Mouse (Mus musculus) limb, embryonic 11.5 days (tissue): ENCODE results near the gene Cstb. TPM values are rescaled to one million over a fixed set of nuclear protein-coding genes. Genes with fewer than 3 reads are reported as not detected.

Experiments used
- ATAC-seq: fragments of 200-750 bp; cut with Nextera tagmentation; 2 replicates; pipeline ENCODE4 v1.8.0; 2017; ENCODE audit warnings: low read depth; ENCODE audit not compliant: insufficient number of reproducible peaks, low FRiP score, low TSS enrichment
- DNase-seq: peaks from one replicate; pipeline ENCODE4 v3.0.0-alpha.2; 2015; ENCODE audit warnings: low spot score
- H3K27ac ChIP-seq: fragments of 300-500 bp; sonication (generic); replicated peaks from 2 replicates; pipeline ENCODE4 v1.5.1; 2014; ENCODE audit warnings: low read depth, mild to moderate bottlenecking, low read length
- H3K27me3 ChIP-seq: fragments of 300-500 bp; sonication (generic); 2 replicates; pipeline ENCODE4 v1.6.1; 2014; ENCODE audit warnings: mild to moderate bottlenecking, low read length, mixed read lengths; ENCODE audit not compliant: control insufficient read depth, insufficient read depth
- H3K36me3 ChIP-seq: fragments of 300-500 bp; sonication (generic); 2 replicates; pipeline ENCODE4 v1.6.1; 2014; ENCODE audit warnings: mild to moderate bottlenecking, low read length, moderate library complexity, mixed read lengths; ENCODE audit not compliant: control insufficient read depth, insufficient read depth
- H3K4me1 ChIP-seq: fragments of 300-500 bp; sonication (generic); 2 replicates; pipeline ENCODE4 v1.6.1; 2014; ENCODE audit warnings: low read length, mixed read lengths; ENCODE audit not compliant: control insufficient read depth, insufficient read depth
- H3K4me2 ChIP-seq: fragments of 300-500 bp; sonication (generic); 2 replicates; pipeline ENCODE4 v1.6.1; 2014; ENCODE audit warnings: low read depth, mild to moderate bottlenecking, moderate library complexity; ENCODE audit not compliant: severe bottlenecking
- H3K4me3 ChIP-seq: fragments of 300-500 bp; sonication (generic); 2 replicates; pipeline ENCODE4 v1.5.1; 2014; ENCODE audit warnings: low read depth, low read length
- H3K9ac ChIP-seq: fragments of 300-500 bp; sonication (generic); 2 replicates; pipeline ENCODE4 v1.6.1; 2014; ENCODE audit warnings: mild to moderate bottlenecking, low read length
- H3K9me3 ChIP-seq: fragments of 300-500 bp; sonication (generic); 2 replicates; pipeline ENCODE4 v1.6.1; 2016; ENCODE audit warnings: low read length; ENCODE audit not compliant: control insufficient read depth
- WGBS: fragments of 180-500 bp; shearing (Covaris S2); extraction: QIAGEN DNeasy Blood & Tissue Kit; methylation state at CpG from one replicate; pipeline ENCODE4 v1.1.7; 2014; 5-methylcytosine and 5-hydroxymethylcytosine counted together
- polyA plus RNA-seq: library from polyadenylated mRNA; unstranded; fragments of >200 nt; fragmentation: Nextera tagmentation; extraction: Ambion mirVana; gene quantifications from 2 replicates; pipeline ENCODE4 v1.2.1, GENCODE M21; 2014

Cstb gene
- polyA plus RNA-seq, 1 experiment from 2014 or later, result 169 TPM

DNA sequence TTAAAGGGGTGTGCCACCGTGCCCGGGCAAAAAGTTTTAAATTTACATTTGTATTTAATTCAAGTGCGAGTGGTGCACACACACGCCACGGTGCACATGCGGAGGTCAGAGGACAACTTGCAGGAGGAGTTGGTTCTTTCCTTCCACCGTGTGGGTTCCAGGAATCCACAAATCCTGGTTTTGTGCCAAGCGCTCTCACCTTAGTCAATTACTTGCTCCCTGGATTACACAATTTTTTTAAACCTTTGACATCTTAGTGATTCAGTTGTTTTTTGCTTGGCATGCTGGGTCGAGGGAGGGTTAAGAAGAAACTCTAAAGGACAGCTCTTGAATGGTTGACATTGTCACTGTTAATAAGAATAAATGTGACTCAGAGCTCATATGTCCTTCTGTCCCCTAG, 41.2 kb downstream of the Cstb start:
- no peak overlapping the region for H3K27ac ChIP-seq
- no peaks in the 10 kb centered on the region for H3K36me3 ChIP-seq
- no peak for DNase-seq
- H3K4me3 ChIP-seq, result no peak overlapping the region
- no peak overlapping the region for H3K4me2 ChIP-seq
- ATAC-seq, result no peak
- peaks cover 7% of the 10 kb centered on the region for H3K4me1 ChIP-seq
- 90% methylated on average over 9 of the region's 9 CpGs for WGBS
- H3K9me3 ChIP-seq, result no peaks in the 10 kb centered on the region
- no peaks in the 10 kb centered on the region for H3K27me3 ChIP-seq
- H3K9ac ChIP-seq, result no peak overlapping the region

DNA sequence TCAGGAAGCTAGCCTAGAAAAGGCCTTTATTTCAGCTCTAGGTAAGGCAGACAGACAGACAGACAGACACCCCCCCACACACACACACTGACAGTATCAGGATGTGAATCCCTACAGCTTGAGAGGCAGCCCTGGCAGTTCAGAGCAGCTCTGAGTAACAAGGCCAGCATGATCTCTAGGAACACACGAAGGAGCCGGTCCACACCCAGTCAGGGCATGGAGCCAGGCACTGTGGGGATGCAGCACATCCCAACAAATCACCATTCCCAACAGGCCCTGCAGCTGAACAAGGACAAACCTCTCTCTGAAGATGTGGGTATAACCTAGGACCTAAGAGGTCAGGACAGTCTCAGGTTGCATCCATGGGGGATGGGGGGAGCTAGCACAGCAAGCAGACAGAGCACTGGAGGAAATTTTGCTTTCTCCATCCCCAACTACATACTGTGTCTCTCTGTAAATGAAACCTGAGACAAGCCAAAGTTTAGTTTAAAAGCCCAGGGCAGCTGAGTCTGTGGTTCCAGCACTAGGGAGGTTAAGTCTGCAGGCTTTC, 42.4 kb downstream of the Cstb start:
- no peak overlapping the region for H3K4me3 ChIP-seq
- H3K4me1 ChIP-seq, result peaks cover 7% of the 10 kb centered on the region
- no peaks in the 10 kb centered on the region for H3K36me3 ChIP-seq
- 49% methylated on average over 2 of the region's 2 CpGs for WGBS
- no peak for DNase-seq
- H3K27me3 ChIP-seq, result no peaks in the 10 kb centered on the region
- no peak for ATAC-seq
- no peak overlapping the region; the same call in 1 of the 2 replicates for H3K9ac ChIP-seq
- no peak overlapping the region for H3K27ac ChIP-seq
- H3K9me3 ChIP-seq, result no peaks in the 10 kb centered on the region
- H3K4me2 ChIP-seq, result no peak overlapping the region

DNA sequence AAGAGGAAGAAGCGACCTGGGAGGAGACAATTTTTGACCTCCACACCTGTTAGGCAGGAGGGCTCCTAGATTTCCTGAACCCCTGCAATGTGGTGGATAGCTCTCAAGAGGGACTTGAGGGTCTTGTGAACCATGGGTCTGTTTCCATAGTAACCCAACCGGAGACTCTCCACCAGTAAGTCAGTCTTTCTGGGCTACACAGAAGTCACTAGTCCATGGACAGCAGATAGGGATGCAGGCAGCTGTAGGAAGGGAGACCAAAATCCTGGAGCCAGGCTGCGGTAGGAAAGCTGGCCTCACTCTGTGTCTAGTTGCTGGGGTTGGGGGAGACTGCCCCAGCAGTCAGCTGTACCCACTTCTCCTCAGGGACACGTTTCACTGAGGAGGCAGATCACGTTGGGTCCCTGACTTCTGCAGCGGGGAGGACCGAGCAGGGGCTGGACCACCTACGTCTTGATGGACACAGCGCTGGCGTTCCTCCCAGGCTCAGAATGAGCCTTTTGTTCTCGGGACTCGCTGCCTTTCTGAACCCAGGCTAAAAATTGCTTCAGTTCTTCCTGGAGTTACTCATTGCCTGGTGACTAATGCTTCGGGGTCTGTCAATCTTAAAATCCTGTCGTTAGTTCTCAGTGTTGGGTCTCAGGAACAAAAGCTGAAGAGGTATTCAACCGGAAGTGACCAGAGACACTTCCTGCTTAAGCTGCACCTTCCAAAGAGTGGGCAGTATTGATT, 45.3 kb downstream of the Cstb start:
- no peak for ATAC-seq
- no peak for DNase-seq
- Histone ChIP-seq H3K9me3 (no peaks in the 10 kb centered on the region), H3K4me2 (no peak overlapping the region), H3K27me3 (no peaks in the 10 kb centered on the region), H3K36me3 (no peaks in the 10 kb centered on the region), H3K27ac (no peak overlapping the region), H3K4me1 (no peaks in the 10 kb centered on the region), H3K4me3 (no peak overlapping the region), H3K9ac (no peak overlapping the region)
- 64% methylated on average over 15 of the region's 15 CpGs for WGBS

DNA sequence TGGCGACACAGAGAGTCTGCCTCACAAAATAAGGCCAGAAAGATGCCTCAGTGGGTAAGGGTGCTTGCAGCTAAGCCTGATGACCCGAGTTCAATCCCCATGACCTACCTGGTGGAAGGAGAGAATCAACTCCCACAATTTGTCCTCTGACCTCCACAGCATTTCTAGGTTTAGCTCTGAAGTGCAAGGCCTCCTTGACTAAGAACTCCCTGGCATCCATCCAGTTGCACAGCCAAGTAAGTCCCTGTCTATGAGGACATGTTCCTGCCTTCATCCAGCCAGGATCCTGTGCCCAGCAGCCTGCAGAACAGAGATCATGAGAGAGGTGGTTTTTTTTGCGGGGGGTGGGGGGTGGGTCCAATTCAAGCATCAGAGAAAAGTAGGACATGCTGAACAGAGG, 46.6 kb downstream of the Cstb start:
- 77% methylated on average over 3 of the region's 3 CpGs for WGBS
- DNase-seq, result no peak
- H3K36me3 ChIP-seq, result no peaks in the 10 kb centered on the region
- no peak overlapping the region for H3K4me3 ChIP-seq
- no peak overlapping the region for H3K27ac ChIP-seq
- no peak overlapping the region for H3K9ac ChIP-seq
- no peak overlapping the region for H3K4me2 ChIP-seq
- no peaks in the 10 kb centered on the region for H3K4me1 ChIP-seq
- H3K9me3 ChIP-seq, result no peaks in the 10 kb centered on the region
- H3K27me3 ChIP-seq, result no peaks in the 10 kb centered on the region
- no peak for ATAC-seq

DNA sequence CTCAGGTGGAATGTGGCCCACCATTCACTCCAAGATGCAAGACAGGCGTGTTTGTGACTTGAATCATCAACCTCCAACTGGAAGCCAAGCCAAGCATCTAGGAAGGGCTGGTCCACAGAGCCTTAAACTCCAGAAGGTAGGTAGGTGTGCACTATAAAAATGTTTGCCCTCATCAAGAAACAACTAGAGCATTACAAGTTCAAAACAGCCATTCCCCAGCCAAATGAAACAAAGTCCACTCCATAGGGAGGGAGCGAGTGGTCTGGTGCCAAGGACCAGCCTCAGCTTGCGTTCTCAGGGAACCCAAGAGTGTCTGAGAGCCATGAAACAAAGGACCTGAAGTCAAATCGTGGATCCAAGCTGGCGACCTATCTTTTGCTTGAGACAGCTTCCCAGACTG, 48.0 kb downstream of the Cstb start:
- ATAC-seq (no peak), DNase-seq (no peak)
- no peaks in the 10 kb centered on the region for H3K4me1 ChIP-seq
- no peaks in the 10 kb centered on the region for H3K27me3 ChIP-seq
- H3K9me3 ChIP-seq, result no peaks in the 10 kb centered on the region
- no peak overlapping the region for H3K4me3 ChIP-seq
- no peak overlapping the region for H3K4me2 ChIP-seq
- no peaks in the 10 kb centered on the region for H3K36me3 ChIP-seq
- no peak overlapping the region for H3K27ac ChIP-seq
- H3K9ac ChIP-seq, result no peak overlapping the region
- 63% methylated on average over 5 of the region's 5 CpGs for WGBS

DNA sequence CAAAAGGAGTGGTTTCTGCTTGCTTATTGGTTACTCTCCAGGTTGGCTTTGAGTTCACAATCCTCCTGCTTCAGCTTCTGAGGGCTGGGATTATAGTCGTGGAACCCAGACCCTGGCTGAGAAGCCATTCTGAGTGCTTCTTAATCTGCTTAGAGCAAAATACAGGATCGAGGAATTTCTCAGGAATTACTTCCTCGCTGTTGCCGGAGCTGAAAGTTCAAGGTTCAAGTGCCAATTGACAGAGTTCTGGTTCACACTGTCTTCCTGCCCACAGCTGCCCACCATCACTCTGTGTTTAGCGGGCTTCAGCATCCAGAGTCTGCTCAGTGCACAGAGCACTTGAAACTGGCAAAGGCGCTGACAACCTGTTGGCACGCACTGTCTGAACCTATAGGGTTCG, 49.3 kb downstream of the Cstb start:
- Histone ChIP-seq H3K4me3 (no peak overlapping the region), H3K27me3 (no peaks in the 10 kb centered on the region), H3K9me3 (no peaks in the 10 kb centered on the region), H3K27ac (no peak overlapping the region), H3K4me2 (no peak overlapping the region), H3K4me1 (no peaks in the 10 kb centered on the region), H3K9ac (no peak overlapping the region), H3K36me3 (no peaks in the 10 kb centered on the region)
- DNase-seq (no peak), ATAC-seq (no peak)
- 74% methylated on average over 8 of the region's 8 CpGs for WGBS

DNA sequence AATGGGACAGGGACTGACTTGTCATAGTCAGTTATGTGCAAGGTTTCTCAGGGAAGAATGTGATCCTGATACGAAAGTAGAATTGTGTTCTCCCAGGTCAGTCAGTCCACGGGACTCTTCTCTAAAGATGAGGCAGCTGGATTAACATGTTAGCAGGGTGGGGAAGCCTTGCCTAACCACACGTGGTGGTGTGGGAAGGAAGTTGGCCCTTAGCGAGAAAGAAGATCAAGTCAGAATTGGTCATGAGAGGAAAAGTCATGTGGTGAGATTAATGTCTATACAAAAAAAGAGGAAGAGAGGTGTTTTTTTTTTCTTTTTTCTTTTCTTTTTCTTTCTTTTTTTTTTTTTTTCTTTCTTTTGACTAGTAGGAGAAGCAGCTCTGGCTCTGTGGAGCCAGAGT, 51.4 kb downstream of the Cstb start:
- 76% methylated on average over 4 of the region's 4 CpGs for WGBS
- DNase-seq (no peak), ATAC-seq (no peak)
- Histone ChIP-seq H3K4me2 (no peak overlapping the region), H3K4me1 (no peaks in the 10 kb centered on the region), H3K27me3 (no peaks in the 10 kb centered on the region), H3K4me3 (no peak overlapping the region), H3K9ac (no peak overlapping the region), H3K9me3 (no peaks in the 10 kb centered on the region), H3K27ac (no peak overlapping the region), H3K36me3 (no peaks in the 10 kb centered on the region)
